Mouse (Mus musculus) stomach, embryonic 15.5 days (tissue): Measurements from ENCODE around the gene Nox3. TPM values are rescaled to one million over a fixed set of nuclear protein-coding genes. Genes with fewer than 3 reads are reported as not detected.

Experiments
- ATAC-seq: fragments of 200-750 bp; cut with Nextera tagmentation; 2 replicates; pipeline ENCODE4 v1.8.0; 2017; ENCODE audit warnings: low read depth, moderate number of reproducible peaks, moderate TSS enrichment; ENCODE audit not compliant: insufficient read depth, low FRiP score
- H3K27ac ChIP-seq: fragments of 300-500 bp; sonication (generic); 2 replicates; pipeline ENCODE4 v1.5.1; 2015; ENCODE audit warnings: mild to moderate bottlenecking, inconsistent platforms
- H3K27me3 ChIP-seq: fragments of 300-500 bp; sonication (generic); replicated peaks from 2 replicates; pipeline ENCODE4 v1.6.1; 2015; ENCODE audit warnings: inconsistent platforms
- H3K36me3 ChIP-seq: fragments of 300-500 bp; sonication (generic); 2 replicates; pipeline ENCODE4 v1.6.1; 2015; ENCODE audit warnings: inconsistent platforms
- H3K4me1 ChIP-seq: fragments of 300-500 bp; sonication (generic); 2 replicates; pipeline ENCODE4 v1.6.1; 2015; ENCODE audit warnings: inconsistent platforms
- H3K4me2 ChIP-seq: fragments of 300-500 bp; sonication (generic); 2 replicates; pipeline ENCODE4 v1.6.1; 2015; ENCODE audit warnings: mild to moderate bottlenecking, inconsistent platforms
- H3K4me3 ChIP-seq: fragments of 300-500 bp; sonication (generic); replicated peaks from 2 replicates; pipeline ENCODE4 v1.5.1; 2015; ENCODE audit warnings: inconsistent platforms
- H3K9ac ChIP-seq: fragments of 300-500 bp; sonication (generic); 2 replicates; pipeline ENCODE4 v1.6.1; 2015; ENCODE audit warnings: inconsistent platforms
- H3K9me3 ChIP-seq: fragments of 300-500 bp; sonication (generic); 2 replicates; pipeline ENCODE4 v1.6.1; 2016; ENCODE audit warnings: inconsistent platforms
- WGBS: fragments of 180-500 bp; shearing (Covaris S2); methylation state at CpG from one replicate; pipeline ENCODE4 v1.1.7; 2015; 5-methylcytosine and 5-hydroxymethylcytosine counted together
- polyA plus RNA-seq: library from polyadenylated mRNA; unstranded; fragments of >200 nt; fragmentation: Nextera tagmentation; extraction: Ambion mirVana; gene quantifications from 2 replicates; pipeline ENCODE4 v1.2.1, GENCODE M21; 2015

The Nox3 gene
- polyA plus RNA-seq, 1 experiment from 2014 or later, result not detected

DNA sequence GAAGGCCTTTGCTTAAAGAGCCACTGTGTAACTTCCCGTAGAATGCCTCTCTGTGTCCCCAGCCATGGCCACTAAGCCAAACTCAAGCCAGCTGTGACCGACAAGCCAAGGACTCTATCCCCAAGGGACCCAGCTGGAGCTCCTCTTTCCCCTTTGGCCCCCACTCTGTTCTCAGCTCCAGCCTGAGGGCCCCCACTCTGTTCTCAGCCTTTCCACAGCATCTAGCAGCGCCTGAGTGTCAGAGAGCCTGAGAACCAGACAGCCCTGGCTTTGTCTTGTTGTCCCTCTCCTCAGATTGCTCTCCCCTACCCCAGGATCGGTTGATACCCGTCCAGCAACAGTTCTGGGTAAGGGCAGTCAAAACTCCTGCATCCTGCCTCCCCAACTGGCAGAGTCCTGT is 36.6 kb downstream of the Nox3 start:
- no peak for ATAC-seq
- 83% methylated on average over 5 of the region's 5 CpGs for WGBS

DNA sequence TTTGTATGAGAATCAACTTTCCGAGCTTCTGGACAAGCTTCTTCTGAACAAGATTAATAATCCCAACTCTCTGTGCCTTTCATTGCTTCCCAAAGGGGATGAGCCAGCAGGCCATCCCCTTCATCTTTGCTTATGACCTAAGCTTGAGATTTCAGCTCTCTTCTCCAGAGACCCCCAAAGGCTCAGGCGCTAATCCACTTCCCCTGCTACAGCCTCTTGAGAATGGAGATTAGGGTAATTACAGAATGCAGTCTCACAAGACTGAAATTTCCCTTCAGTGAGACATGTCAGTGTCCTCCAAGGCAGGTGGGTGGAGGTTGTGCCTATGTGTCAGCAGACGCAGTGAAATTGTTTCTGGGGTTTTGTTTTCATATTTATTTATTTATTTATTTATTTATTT is 45.7 kb downstream of the Nox3 start:
- Histone ChIP-seq H3K27me3 (no peaks in the 10 kb centered on the region), H3K9me3 (no peaks in the 10 kb centered on the region), H3K27ac (no peak overlapping the region), H3K4me3 (no peak overlapping the region), H3K4me2 (no peak overlapping the region), H3K36me3 (no peaks in the 10 kb centered on the region), H3K9ac (no peak overlapping the region), H3K4me1 (no peaks in the 10 kb centered on the region)
- no peak for ATAC-seq
- 65% methylated on average over 3 of the region's 3 CpGs for WGBS

More for the DNA sequence above, 36.6 kb downstream of the Nox3 start:
- no peak overlapping the region for H3K9ac ChIP-seq
- no peak overlapping the region for H3K27ac ChIP-seq
- no peaks in the 10 kb centered on the region for H3K36me3 ChIP-seq
- no peaks in the 10 kb centered on the region for H3K9me3 ChIP-seq
- H3K4me3 ChIP-seq, result no peak overlapping the region
- H3K4me1 ChIP-seq, result no peaks in the 10 kb centered on the region
- no peaks in the 10 kb centered on the region for H3K27me3 ChIP-seq
- no peak overlapping the region for H3K4me2 ChIP-seq

DNA sequence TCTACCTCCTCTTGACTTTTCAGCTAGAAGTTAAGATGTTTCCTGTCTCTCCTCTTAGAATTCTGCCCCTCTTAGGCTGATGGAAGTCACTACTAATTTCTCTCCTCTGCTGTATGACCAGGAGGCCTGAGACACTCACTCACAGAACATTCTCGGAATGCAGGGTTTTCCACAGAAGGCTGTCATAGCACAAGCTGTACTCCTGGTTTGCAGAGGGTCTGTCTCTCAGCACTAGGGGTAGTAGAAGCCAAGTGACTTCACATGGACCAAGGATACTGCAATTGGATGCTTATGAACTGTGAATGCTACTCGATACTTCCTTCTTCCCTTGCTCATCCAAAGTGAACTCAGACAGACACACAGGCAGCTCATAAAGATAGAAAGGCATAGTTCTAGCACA is 52.5 kb downstream of the Nox3 start:
- ATAC-seq, result no peak
- H3K4me3 ChIP-seq, result no peak overlapping the region
- 82% methylated on average over 2 of the region's 2 CpGs for WGBS
- no peaks in the 10 kb centered on the region for H3K27me3 ChIP-seq
- no peaks in the 10 kb centered on the region for H3K9me3 ChIP-seq
- no peak overlapping the region for H3K27ac ChIP-seq
- no peak overlapping the region for H3K4me2 ChIP-seq
- no peak overlapping the region for H3K9ac ChIP-seq
- no peaks in the 10 kb centered on the region for H3K36me3 ChIP-seq
- no peaks in the 10 kb centered on the region for H3K4me1 ChIP-seq

DNA sequence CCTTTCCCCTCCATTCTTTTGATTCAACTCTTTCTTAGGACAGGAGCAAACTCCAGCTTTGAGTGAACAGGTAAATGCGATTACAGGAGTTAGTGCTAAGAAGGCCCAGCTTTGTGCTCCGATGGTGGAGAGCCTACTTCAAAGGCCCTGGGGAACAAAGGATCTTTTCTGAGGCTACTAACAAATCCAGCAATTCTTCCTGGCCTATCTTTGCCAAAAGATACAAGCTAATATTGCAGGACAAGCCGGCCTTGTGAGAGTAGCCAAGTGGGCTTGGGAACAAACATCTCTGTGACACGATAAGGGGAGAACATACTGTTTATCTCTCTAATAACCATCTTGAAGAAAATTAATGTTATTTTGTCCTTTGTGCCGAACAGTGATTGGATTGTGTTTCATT is 54.6 kb downstream of the Nox3 start:
- H3K36me3 ChIP-seq, result no peaks in the 10 kb centered on the region
- WGBS, result 50% methylated on average over 5 of the region's 5 CpGs
- no peaks in the 10 kb centered on the region for H3K4me1 ChIP-seq
- no peaks in the 10 kb centered on the region for H3K27me3 ChIP-seq
- ATAC-seq, result no peak
- no peak overlapping the region for H3K4me3 ChIP-seq
- H3K4me2 ChIP-seq, result no peak overlapping the region
- H3K9ac ChIP-seq, result no peak overlapping the region
- H3K9me3 ChIP-seq, result no peaks in the 10 kb centered on the region
- H3K27ac ChIP-seq, result no peak overlapping the region

DNA sequence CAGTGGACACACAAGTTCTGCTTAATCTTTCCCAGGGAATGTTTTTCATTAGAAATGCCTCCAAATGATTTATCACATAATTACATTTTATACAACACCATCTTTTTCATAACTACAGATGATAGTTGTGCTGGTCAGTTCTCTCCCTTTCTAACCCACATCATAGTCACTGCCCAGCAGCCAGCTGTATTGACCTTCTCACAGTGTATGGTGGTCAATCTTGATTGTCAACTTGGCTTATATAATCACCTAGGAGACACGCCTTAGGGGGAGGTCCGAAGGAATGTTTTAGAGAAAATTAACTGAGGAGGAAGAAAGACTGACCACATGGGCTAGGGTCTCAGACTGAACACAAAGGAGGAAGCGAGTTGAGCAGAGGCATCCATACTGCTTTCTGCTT is 57.3 kb downstream of the Nox3 start:
- ATAC-seq, result no peak
- no peak overlapping the region for H3K4me2 ChIP-seq
- no peaks in the 10 kb centered on the region for H3K27me3 ChIP-seq
- H3K4me1 ChIP-seq, result no peaks in the 10 kb centered on the region
- no peak overlapping the region for H3K9ac ChIP-seq
- no peaks in the 10 kb centered on the region for H3K9me3 ChIP-seq
- WGBS, result 38% methylated on average over 3 of the region's 3 CpGs
- H3K4me3 ChIP-seq, result no peak overlapping the region
- no peaks in the 10 kb centered on the region for H3K36me3 ChIP-seq
- no peak overlapping the region for H3K27ac ChIP-seq

DNA sequence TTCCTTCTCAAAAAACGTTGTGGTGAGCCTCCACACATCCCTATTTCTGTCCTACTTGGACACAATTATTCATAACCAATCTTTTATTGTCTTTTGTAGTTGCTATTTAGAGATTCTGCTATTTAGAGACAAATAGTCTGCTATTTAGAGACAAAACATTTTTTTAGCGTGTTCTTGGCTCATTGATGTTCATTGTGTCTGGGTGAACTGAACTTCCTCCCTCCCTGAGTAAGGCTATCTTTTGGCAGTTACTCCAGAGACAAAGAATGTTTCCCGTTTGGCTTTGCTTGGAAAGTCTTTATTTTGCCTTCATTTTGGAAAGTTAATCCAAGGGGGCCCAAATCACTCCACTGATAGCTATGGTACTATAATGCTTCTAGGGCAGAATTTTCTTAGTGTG is 63.6 kb downstream of the Nox3 start:
- H3K36me3 ChIP-seq, result no peaks in the 10 kb centered on the region
- no peak for ATAC-seq
- 52% methylated on average over 3 of the region's 3 CpGs for WGBS
- H3K9me3 ChIP-seq, result no peaks in the 10 kb centered on the region
- no peak overlapping the region for H3K4me2 ChIP-seq
- no peak overlapping the region for H3K9ac ChIP-seq
- no peak overlapping the region for H3K27ac ChIP-seq
- H3K4me1 ChIP-seq, result no peaks in the 10 kb centered on the region
- no peaks in the 10 kb centered on the region for H3K27me3 ChIP-seq
- H3K4me3 ChIP-seq, result no peak overlapping the region

DNA sequence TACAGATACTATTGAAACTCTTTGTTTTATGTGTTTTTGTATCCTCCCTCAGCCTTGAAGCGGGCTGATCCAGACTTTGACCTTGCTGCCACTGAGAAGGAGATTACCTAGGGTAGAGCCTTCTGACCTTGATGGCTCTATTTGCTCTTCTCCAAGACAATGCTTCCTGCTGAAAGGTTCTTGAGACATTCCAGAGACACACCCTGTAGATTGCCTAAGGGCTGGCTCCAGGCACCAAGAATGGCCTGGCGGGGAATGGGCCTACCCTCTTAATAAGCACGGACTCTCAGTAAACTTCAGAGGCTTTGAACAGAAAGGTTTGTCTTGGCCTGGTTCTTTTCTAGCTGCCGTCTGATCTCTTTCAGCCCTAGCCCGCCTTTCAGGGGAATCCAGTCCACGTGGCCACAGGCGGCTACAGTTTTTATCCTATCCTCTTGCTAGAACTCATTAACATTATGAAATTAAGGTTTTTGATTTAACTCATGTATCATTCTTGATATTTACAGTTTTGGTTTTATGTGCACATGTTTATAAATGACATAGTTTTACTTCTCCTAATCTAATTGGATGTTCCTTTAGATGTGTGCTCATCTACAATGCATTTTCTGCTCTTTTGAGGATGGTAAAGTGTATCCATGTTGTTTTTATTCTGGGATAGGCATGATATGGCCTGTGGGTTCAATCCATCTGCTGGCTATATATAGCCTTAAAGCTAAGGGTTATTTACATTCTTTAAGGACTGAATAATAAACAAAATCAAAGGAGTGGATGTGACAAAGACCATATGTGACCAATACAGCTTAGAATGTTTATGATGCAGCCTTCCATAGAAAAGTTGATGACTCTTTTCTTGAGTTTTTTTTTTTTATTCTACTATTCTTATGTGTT is 79.5 kb downstream of the Nox3 start:
- Histone ChIP-seq H3K4me1 (no peaks in the 10 kb centered on the region), H3K27ac (no peak overlapping the region), H3K27me3 (no peaks in the 10 kb centered on the region), H3K4me3 (no peak overlapping the region), H3K9ac (no peak overlapping the region), H3K36me3 (no peaks in the 10 kb centered on the region), H3K4me2 (no peak overlapping the region), H3K9me3 (no peaks in the 10 kb centered on the region)
- no peak for ATAC-seq
- WGBS, result 42% methylated on average over 7 of the region's 7 CpGs

DNA sequence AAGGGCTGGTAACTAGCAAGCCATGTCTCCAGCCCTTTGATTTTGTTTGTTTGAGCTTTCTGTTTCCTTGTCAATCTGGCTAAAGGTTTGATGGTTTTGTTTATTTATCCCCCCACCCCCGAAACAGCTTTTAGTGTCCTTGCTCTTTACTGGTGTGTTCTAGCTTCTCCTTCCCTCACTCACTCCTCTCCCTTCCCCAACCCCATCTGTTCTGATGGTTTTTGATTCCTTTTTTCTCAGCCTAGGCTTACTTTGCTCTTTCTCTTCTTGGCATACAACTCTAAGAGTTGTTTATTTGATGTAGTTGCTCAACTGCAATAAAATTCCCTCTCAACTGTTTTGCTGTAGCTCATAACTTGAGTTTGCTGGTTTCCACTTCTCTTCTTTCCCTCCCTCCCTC is 80.5 kb downstream of the Nox3 start:
- Histone ChIP-seq H3K27me3 (no peaks in the 10 kb centered on the region), H3K27ac (no peak overlapping the region), H3K4me3 (no peak overlapping the region), H3K36me3 (no peaks in the 10 kb centered on the region), H3K9ac (no peak overlapping the region), H3K4me1 (no peaks in the 10 kb centered on the region), H3K9me3 (no peaks in the 10 kb centered on the region), H3K4me2 (no peak overlapping the region)
- WGBS, result 42% methylated on average over 1 of the region's 1 CpGs
- ATAC-seq, result no peak

DNA sequence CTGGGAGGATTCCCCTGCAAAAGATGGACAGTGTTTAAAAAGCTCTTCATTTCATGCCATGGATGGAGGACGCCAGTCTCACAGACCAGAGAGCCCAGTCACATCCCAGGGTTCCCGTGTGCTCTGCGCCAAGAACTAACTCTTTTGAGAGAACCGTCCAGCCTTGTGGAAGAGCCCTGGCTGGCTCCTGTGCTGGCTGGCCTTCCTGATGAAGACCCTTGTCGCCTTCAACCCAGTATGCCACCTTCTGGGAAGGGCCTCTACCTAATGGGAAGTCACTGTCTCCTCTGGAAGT is 84.3 kb downstream of the Nox3 start:
- Histone ChIP-seq H3K27ac (no peak overlapping the region), H3K4me3 (no peak overlapping the region), H3K4me2 (no peak overlapping the region; the same call in 1 of the 2 replicates), H3K9ac (no peak overlapping the region), H3K36me3 (no peaks in the 10 kb centered on the region), H3K4me1 (no peaks in the 10 kb centered on the region), H3K27me3 (no peaks in the 10 kb centered on the region), H3K9me3 (no peaks in the 10 kb centered on the region)
- 85% methylated on average over 5 of the region's 5 CpGs for WGBS
- no peak for ATAC-seq

DNA sequence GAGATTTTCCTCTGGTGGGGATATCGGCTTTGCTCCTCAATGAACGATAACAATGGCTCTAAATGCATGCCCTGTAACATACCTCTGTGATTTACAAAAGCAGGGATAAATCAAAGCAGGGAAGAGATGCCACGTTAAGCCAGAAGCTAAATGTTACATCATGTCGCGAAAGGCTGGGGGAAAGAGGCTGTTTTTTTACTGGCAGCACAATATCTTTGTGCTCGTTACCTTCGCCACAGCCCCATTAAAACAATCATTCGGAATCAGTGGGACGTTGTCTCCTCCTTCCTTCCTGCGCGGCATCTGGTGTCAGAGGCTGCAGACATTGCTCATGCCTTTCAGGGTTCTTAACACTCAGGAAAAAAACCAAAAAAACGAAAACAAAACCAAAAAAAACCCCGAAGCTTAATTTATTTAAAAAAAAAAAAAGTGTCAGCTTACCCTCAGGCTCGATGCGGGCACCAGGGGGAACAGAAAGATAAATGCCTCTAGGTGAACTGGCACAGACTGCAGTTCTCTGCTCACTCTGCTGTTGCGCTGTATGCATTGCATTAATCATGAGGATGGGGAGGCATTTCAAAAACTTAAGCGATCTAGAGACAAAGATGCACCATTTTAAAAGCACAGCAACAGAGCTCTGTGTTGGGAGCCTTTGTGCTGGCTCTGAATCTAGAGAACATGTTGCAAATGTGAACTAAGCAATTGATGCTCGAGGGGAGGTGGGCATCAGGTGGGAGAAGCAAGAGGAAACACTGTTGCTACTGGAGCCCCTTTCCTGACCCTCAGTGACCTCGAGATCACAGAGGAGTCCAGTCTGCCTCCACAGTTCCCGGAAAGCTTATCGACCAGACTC is 84.9 kb downstream of the Nox3 start:
- Histone ChIP-seq H3K9me3 (no peaks in the 10 kb centered on the region), H3K4me1 (no peaks in the 10 kb centered on the region), H3K27me3 (no peaks in the 10 kb centered on the region), H3K4me2 (peak overlapping the region; percentile 38), H3K9ac (no peak overlapping the region), H3K4me3 (peak overlapping the region; percentile 15; the same call in 1 of the 2 replicates), H3K36me3 (no peaks in the 10 kb centered on the region), H3K27ac (no peak overlapping the region)
- ATAC-seq, result no peak
- WGBS, result 25% methylated on average over 21 of the region's 21 CpGs

DNA sequence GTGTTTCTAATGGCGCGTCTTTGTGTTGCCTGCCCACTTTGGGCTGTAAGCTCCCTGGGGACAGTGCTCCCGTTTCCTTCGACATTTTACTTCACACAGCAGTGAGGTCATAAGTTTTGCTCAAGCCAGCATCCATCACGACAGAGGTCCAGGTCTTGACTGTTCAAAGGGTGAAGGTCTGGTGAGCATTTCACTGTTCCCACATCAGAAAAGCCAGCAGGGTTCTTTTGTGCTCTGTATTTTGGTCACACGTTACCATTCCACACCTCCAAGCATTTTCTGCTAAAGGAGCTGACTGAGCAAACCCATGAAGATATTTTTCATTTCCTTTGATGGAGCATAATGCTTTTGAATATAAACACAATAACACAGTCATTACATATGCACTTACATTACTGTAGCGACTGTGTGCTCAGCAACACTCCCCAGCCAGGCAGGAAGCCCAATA is 85.7 kb downstream of the Nox3 start:
- WGBS, result 57% methylated on average over 7 of the region's 7 CpGs
- Histone ChIP-seq H3K27ac (no peak overlapping the region), H3K4me2 (no peak overlapping the region), H3K9ac (no peak overlapping the region), H3K27me3 (no peaks in the 10 kb centered on the region), H3K9me3 (no peaks in the 10 kb centered on the region), H3K4me1 (no peaks in the 10 kb centered on the region), H3K36me3 (no peaks in the 10 kb centered on the region), H3K4me3 (no peak overlapping the region)
- no peak for ATAC-seq

DNA sequence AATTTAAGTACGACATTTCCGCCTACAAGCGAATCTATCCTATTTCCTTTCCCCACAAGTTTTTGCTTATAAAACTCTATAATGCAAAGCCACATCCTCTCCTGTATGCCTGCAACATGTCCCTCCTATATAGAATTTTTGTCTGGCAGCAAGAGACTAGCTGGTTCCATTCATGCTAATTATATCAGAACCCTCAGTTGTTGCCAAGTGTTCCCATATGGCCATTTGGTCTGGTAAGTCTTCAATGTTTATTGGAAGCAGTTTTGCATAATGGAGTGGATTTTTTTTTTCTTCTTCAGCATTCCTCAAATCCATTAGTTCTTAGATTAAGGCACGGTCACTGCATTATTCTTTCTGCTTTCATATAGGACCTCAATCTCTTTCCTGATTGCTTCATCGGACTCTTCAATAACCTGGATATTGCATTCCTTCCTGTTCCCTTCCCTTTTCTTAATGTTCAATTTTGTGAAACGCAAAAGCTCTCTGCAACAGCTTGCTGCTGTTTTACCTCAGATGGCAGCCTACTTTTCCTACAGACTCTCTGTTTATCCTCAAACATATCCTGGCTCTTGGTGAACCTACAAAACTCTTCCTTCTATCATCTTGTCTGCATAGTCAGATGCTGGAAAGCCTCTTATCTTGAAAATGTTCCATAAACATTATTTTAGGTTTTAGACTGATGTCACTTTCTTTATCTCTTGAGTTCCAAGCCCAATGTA is 92.9 kb downstream of the Nox3 start:
- H3K4me1 ChIP-seq, result no peaks in the 10 kb centered on the region
- no peak for ATAC-seq
- H3K4me3 ChIP-seq, result no peak overlapping the region
- H3K36me3 ChIP-seq, result no peaks in the 10 kb centered on the region
- 66% methylated on average over 6 of the region's 6 CpGs for WGBS
- no peak overlapping the region for H3K4me2 ChIP-seq
- H3K27me3 ChIP-seq, result no peaks in the 10 kb centered on the region
- no peak overlapping the region for H3K9ac ChIP-seq
- H3K27ac ChIP-seq, result no peak overlapping the region
- H3K9me3 ChIP-seq, result no peaks in the 10 kb centered on the region
